Mouse (Mus musculus): Measurements from ENCODE around the gene Ppdpf. TPM values are rescaled to one million over a fixed set of nuclear protein-coding genes. Genes with fewer than 3 reads are reported as not detected.

Gene Ppdpf
- 118 TPM for total RNA-seq (2023)

DNA sequence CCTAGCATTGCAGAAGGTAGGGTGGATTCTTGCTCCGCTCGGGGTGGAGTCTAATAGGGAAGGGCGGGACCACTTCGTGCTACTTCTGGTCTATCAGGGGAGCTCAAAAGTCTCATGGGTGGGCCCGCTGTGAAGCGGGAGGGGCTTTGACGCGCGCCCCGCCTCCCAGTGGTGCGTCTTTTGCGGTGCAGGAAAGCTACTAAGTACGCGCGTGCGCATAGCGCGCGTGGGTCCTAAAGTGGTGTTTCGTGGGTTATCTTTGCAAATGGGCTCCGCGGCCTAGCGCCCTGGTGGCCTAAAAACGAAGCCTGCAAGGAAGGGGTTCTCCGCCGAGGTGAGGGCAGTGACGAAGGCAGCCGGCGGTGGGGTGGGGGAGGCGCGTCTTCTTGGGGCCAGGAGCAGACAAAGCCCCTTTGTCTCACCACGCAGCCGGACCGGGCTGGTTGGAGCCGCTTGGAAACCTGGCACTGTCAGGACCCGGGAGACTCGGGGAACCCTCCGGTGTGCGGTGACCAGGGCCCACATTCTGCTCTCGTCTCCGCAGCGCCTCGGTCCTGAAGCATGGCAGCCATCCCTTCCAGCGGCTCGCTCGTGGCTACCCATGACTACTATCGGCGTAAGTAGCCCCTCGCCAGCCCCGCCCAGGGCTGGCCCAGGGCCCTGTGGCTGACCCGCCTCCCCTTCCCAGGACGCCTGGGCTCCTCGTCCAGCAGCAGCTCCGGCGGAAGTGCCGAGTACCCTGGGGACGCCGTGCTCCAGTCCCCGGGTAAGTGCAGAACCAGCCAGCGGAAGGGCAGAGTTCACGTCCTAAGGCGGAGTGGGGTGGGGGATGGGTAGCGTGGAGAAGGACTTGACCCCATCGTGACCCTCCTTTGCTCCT lies at the start of gene Ppdpf:
Ppdpf (plus strand) TSS at position 127 of the 880 bp plus-strand sequence.

DNA sequence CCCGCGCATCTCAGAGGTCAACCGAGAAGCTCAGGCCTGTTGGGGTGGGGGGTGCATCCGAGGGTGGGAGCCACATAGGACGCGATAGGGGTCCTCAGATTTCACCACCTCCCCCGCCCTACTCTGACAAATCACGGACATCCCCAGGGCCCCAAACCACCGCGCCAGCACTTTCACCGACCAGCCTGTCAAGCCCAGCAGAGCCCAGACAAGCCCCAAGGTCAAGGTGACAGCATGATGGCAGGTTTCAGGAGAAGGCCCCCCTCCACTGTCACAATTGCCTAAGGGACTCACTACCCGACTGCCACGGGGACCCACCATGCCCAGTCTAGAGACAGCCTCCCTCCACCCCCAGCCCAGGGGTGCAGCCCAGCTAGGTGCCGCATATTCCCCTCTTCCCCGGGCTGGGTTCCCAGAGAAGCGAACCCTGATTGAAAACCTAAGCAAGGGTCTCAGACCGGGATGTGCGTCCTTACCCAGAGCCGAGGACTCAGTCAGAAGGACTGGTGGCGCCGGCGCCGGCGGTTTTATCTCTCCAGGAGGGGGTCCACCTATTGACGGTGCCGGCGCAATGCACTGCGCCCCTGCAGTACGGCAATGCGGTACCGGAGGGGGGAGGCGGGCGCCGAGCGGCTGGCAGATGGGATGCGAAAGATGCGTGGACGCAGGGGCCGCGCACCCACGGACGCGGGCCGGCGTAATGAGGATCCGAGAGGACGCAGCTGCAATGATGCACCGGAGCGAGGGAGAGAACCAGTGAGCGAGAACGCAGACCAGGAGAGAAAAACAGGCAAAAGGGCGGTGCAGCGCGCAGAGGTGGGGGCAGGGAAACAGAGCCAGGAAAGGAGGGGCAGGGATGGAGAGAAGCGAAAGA lies 30.6 kb upstream of the Ppdpf start, which contains the start of gene Eef1a2:
Eef1a2 (minus strand) TSS at position 767 of the 874 bp plus-strand sequence.

DNA sequence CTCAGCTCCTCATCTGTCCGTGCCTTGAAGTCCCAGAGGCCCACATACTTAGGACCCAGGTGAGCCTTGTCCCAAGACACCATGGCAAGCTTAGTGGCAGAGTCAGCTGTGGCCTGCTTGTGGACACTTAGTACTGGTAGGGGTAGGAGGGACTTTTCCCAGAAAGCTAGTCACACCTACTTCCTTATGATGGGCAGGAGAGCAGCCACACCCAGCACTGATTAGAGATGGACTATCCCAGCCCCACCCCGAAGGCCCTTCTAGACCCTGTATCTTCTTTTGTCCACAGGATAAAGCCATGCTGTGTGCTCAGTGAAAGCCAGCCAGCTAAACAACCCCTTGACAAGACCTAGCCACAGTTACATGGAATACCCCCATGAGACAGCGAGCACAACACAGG lies 15.4 kb downstream of the Ppdpf start, which contains the start of gene Ptk6:
Ptk6 (minus strand) TSS at position 368 of the 400 bp plus-strand sequence.

DNA sequence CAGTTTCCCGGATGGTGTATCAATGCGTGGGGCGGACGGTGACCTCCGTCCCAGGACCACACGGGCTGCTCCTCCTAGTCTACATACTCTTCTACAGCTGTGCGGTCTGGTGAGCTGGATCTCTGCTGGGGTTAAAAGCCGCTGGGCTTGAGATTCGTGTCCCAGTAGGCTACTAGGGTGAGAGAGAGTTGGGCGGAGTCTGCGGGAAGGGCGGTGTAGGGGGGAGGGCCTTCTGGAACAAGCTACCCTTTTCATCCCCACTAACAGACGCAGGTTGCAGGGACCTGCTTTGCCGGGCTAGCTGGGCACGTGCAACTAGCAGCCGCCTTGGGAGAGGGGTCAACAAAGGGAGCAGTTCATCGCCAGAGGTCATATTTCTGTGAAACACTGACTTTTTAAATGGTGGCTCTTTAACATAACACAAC lies 26.0 kb downstream of the Ppdpf start, which contains the start of gene Srms:
Srms (minus strand) TSS at position 165 of the 425 bp plus-strand sequence.

DNA sequence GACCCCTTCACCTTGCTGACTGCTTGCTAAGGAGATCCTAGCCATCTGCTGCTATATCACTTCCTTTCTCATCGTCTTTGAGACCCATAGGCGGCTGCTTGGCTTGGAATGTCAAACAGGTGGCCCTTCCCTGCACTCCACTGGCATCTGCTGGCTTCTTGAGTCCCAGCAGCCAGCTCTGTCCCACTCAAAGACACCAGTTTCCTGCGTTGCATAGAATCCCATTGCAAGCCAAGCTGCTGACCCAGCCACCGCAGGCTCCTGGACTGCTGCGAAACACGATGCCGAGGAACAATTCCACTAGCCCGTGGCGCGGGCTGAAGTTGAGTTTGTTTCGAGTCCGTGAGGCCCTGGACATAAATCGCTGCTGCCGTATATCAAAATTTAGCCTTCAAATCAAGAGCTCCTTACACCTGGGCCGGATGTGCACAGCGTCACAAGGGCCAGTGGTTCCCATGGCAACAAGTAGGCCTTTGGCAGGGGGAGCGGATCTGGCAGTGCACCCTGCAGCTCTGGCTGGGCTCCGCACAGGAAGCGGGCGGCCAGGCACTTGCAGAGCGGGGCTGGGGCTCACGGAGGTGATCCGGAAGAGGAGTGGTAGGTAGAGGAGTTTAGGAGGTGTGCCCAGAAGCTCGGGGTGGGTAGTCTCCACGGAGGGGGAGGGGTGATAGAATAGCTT lies 32.6 kb downstream of the Ppdpf start, which contains the start of gene Fndc11:
Fndc11 (plus strand) TSS at position 476 of the 679 bp plus-strand sequence.

Other genes with a start within 250 kb of the Ppdpf start
- 2.7 TPM for gene Nkain4, start 232.5 kb upstream of the Ppdpf start, total RNA-seq (2023)
- gene Arfgap1, start 220.0 kb upstream of the Ppdpf start, total RNA-seq (2023): 82.4 TPM
- 3.0 TPM for gene Col20a1, start 200.7 kb upstream of the Ppdpf start, total RNA-seq (2023)
- not detected for gene Chrna4, start 143.7 kb upstream of the Ppdpf start, total RNA-seq (2023)
- not detected for gene Kcnq2, start 51.9 kb upstream of the Ppdpf start, total RNA-seq (2023)
- not detected for gene Eef1a2, start 30.2 kb upstream of the Ppdpf start, total RNA-seq (2023)
- not detected for gene Ptk6, start 15.5 kb downstream of the Ppdpf start, total RNA-seq (2023)
- 0.59 TPM for gene Srms, start 25.9 kb downstream of the Ppdpf start, total RNA-seq (2023)
- gene Fndc11, start 32.8 kb downstream of the Ppdpf start, total RNA-seq (2023): 0.86 TPM
- gene Helz2, start 54.8 kb downstream of the Ppdpf start, total RNA-seq (2023): 147 TPM
- gene Gmeb2, start 100.8 kb downstream of the Ppdpf start, total RNA-seq (2023): 40.5 TPM
- gene Stmn3, start 127.3 kb downstream of the Ppdpf start, total RNA-seq (2023): not detected
- 107 TPM for gene Rtel1, start 132.5 kb downstream of the Ppdpf start, total RNA-seq (2023)
- 123 TPM for gene Zgpat, start 177.7 kb downstream of the Ppdpf start, total RNA-seq (2023)
- gene Arfrp1, start 178.2 kb downstream of the Ppdpf start, total RNA-seq (2023): 87.5 TPM
- 249 TPM for gene Lime1, start 192.8 kb downstream of the Ppdpf start, total RNA-seq (2023)

Data from CD4-positive naive resting alpha-beta T cell, adult 57 days (primary cell).